Mouse (Mus musculus): ENCODE data around the gene Farsb. TPM values are rescaled to one million over a fixed set of nuclear protein-coding genes. Genes with fewer than 3 reads are reported as not detected.
"Not testable (repeated sequence)": the region's sequence is repeated elsewhere in the genome, so short reads cannot be mapped to it uniquely, and the experiment has no call there.

Gene Farsb
- polyA plus RNA-seq, 1 experiment from 2014 or later: 139 TPM

- Histone ChIP-seq H3K4me1 (replicated peaks) (no peaks in the 10 kb centered on the region), H3K27me3 (no peaks in the 10 kb centered on the region), H3K4me2 (no peak overlapping the region), H3K9me3 (replicated peaks) (no peaks in the 10 kb centered on the region), H3K9ac (no peak overlapping the region), H3K4me3 (replicated peaks) (no peak overlapping the region), H3K27ac (no peak overlapping the region), H3K36me3 (no peaks in the 10 kb centered on the region)
- DNase-seq (no peak), ATAC-seq (ENCODE audit: low read depth) (no peak)
- WGBS (ENCODE audit: insufficient replicate concordance): 75% methylated on average over 7 of the region's 7 CpGs
Measured at GRCm38 (mm10) chr1:78518907-78519306, 30.2 kb upstream of the Farsb start.

GRCm38 (mm10) chr1:78512756-78513155, 24.1 kb upstream of the Farsb start:
- Histone ChIP-seq H3K4me1 (replicated peaks) (0 out of 2 replicates have a peak, but pooled peaks cover 2% of the 10 kb centered on the region), H3K27me3 (peaks cover 13% of the 10 kb centered on the region), H3K4me3 (replicated peaks) (no peak overlapping the region), H3K27ac (no peak overlapping the region), H3K9ac (no peak overlapping the region), H3K36me3 (no peaks in the 10 kb centered on the region), H3K4me2 (no peak overlapping the region), H3K9me3 (replicated peaks) (no peaks in the 10 kb centered on the region)
- DNase-seq: no peak
- ATAC-seq (ENCODE audit: low read depth): no peak
- 53% methylated on average over 8 of the region's 8 CpGs for WGBS (ENCODE audit: insufficient replicate concordance)

- Histone ChIP-seq H3K27me3 (peaks cover 13% of the 10 kb centered on the region), H3K4me2 (peak within 1 kb of the TSS; percentile 28), H3K9me3 (replicated peaks) (no peaks in the 10 kb centered on the region), H3K27ac (no peak within 1 kb of the TSS), H3K4me3 (replicated peaks) (no peak within 1 kb of the TSS), H3K4me1 (replicated peaks) (0 out of 2 replicates have a peak, but pooled peaks cover 2% of the 10 kb centered on the region), H3K36me3 (no peaks in the 10 kb centered on the region), H3K9ac (no peak within 1 kb of the TSS)
- DNase-seq (no peak), ATAC-seq (ENCODE audit: low read depth) (no peak)
- WGBS (ENCODE audit: insufficient replicate concordance): 8% methylated on average over 25 of the region's 25 CpGs
Measured at GRCm38 (mm10) chr1:78511621-78512160, 23.0 kb upstream of the Farsb start, which contains the start of gene BC035947. BC035947 (minus strand) TSS chr1:78512158.

GRCm38 (mm10) chr1:78510862-78511261, 22.2 kb upstream of the Farsb start, which contains the start of gene Mogat1:
Mogat1 (plus strand) TSS chr1:78510991.
- no peak within 1 kb of the TSS for H3K9ac ChIP-seq
- H3K4me2 ChIP-seq: peak within 1 kb of the TSS; percentile 28
- peaks cover 13% of the 10 kb centered on the region for H3K27me3 ChIP-seq
- no peaks in the 10 kb centered on the region for H3K36me3 ChIP-seq
- 0 out of 2 replicates have a peak, but pooled peaks cover 2% of the 10 kb centered on the region for H3K4me1 ChIP-seq (replicated peaks)
- no peaks in the 10 kb centered on the region for H3K9me3 ChIP-seq (replicated peaks)
- H3K4me3 ChIP-seq (replicated peaks): no peak within 1 kb of the TSS
- no peak for DNase-seq
- ATAC-seq (ENCODE audit: low read depth): no peak
- 54% methylated on average over 5 of the region's 5 CpGs for WGBS (ENCODE audit: insufficient replicate concordance)
- H3K27ac ChIP-seq: no peak within 1 kb of the TSS

GRCm38 (mm10) chr1:78507137-78507536, 18.4 kb upstream of the Farsb start:
- Histone ChIP-seq H3K27ac (no peak overlapping the region), H3K27me3 (peaks cover 13% of the 10 kb centered on the region), H3K4me3 (replicated peaks) (no peak overlapping the region), H3K4me2 (no peak overlapping the region), H3K4me1 (replicated peaks) (0 out of 2 replicates have a peak, but pooled peaks cover 2% of the 10 kb centered on the region), H3K9ac (no peak overlapping the region), H3K36me3 (no peaks in the 10 kb centered on the region), H3K9me3 (replicated peaks) (no peaks in the 10 kb centered on the region)
- 41% methylated on average over 1 of the region's 1 CpGs for WGBS (ENCODE audit: insufficient replicate concordance)
- ATAC-seq (ENCODE audit: low read depth): no peak
- no peak for DNase-seq

- Histone ChIP-seq H3K9me3 (replicated peaks) (no peaks in the 10 kb centered on the region), H3K27ac (no peak overlapping the region), H3K4me3 (replicated peaks) (no peak overlapping the region), H3K4me2 (no peak overlapping the region), H3K36me3 (no peaks in the 10 kb centered on the region), H3K27me3 (no peaks in the 10 kb centered on the region), H3K4me1 (replicated peaks) (no peaks in the 10 kb centered on the region), H3K9ac (no peak overlapping the region)
- no peak for ATAC-seq (ENCODE audit: low read depth)
- 74% methylated on average over 6 of the region's 6 CpGs for WGBS (ENCODE audit: insufficient replicate concordance)
- no peak for DNase-seq
Measured at GRCm38 (mm10) chr1:78502527-78502926, 13.8 kb upstream of the Farsb start.

- H3K4me2 ChIP-seq; H3K27me3 ChIP-seq; H3K4me1 ChIP-seq (replicated peaks); H3K9me3 ChIP-seq (replicated peaks); DNase-seq; H3K27ac ChIP-seq; H3K36me3 ChIP-seq; H3K4me3 ChIP-seq (replicated peaks); H3K9ac ChIP-seq; ATAC-seq (ENCODE audit: low read depth): not testable (repeated sequence)
- 78% methylated on average over 12 of the region's 12 CpGs for WGBS (ENCODE audit: insufficient replicate concordance)
Measured at GRCm38 (mm10) chr1:78501856-78502255, 13.2 kb upstream of the Farsb start.

GRCm38 (mm10) chr1:78501036-78501435, 12.3 kb upstream of the Farsb start:
- no peak overlapping the region for H3K27ac ChIP-seq
- no peaks in the 10 kb centered on the region for H3K4me1 ChIP-seq (replicated peaks)
- H3K4me3 ChIP-seq (replicated peaks): no peak overlapping the region
- ATAC-seq (ENCODE audit: low read depth) (no peak), DNase-seq (no peak)
- no peaks in the 10 kb centered on the region for H3K9me3 ChIP-seq (replicated peaks)
- H3K4me2 ChIP-seq: no peak overlapping the region
- no peaks in the 10 kb centered on the region for H3K36me3 ChIP-seq
- 80% methylated on average over 16 of the region's 16 CpGs for WGBS (ENCODE audit: insufficient replicate concordance)
- H3K9ac ChIP-seq: no peak overlapping the region
- H3K27me3 ChIP-seq: no peaks in the 10 kb centered on the region

- peak overlapping the region; percentile 83 for H3K4me2 ChIP-seq
- H3K27ac ChIP-seq: no peak overlapping the region
- DNase-seq (no peak), ATAC-seq (ENCODE audit: low read depth) (no peak)
- H3K36me3 ChIP-seq: 0 out of 2 replicates have a peak, but pooled peaks cover 8% of the 10 kb centered on the region
- no peaks in the 10 kb centered on the region for H3K9me3 ChIP-seq (replicated peaks)
- H3K9ac ChIP-seq: no peak overlapping the region
- peak overlapping the region; percentile 95; the same call in 1 of the 2 replicates for H3K4me3 ChIP-seq (replicated peaks)
- 59% methylated on average over 1 of the region's 1 CpGs for WGBS (ENCODE audit: insufficient replicate concordance)
- peaks cover 41% of the 10 kb centered on the region for H3K4me1 ChIP-seq (replicated peaks)
- no peaks in the 10 kb centered on the region for H3K27me3 ChIP-seq
Measured at GRCm38 (mm10) chr1:78490143-78490542, 1.4 kb upstream of the Farsb start.

GRCm38 (mm10) chr1:78488427-78488751, 308 bp downstream of the Farsb start:
- Histone ChIP-seq H3K4me1 (replicated peaks) (peaks cover 50% of the 10 kb centered on the region), H3K9me3 (replicated peaks) (no peaks in the 10 kb centered on the region), H3K27me3 (no peaks in the 10 kb centered on the region), H3K36me3 (peaks cover 19% of the 10 kb centered on the region; the same call in 1 of the 2 replicates), H3K9ac (peak overlapping the region; percentile 89), H3K27ac (peak overlapping the region; percentile 74), H3K4me3 (replicated peaks) (peak overlapping the region; percentile 95), H3K4me2 (peak overlapping the region; percentile 83)
- DNase-seq (no peak), ATAC-seq (ENCODE audit: low read depth) (no peak)
- WGBS (ENCODE audit: insufficient replicate concordance): under 1% methylated on average over 28 of the region's 28 CpGs

GRCm38 (mm10) chr1:78484361-78484760, 4.3 kb downstream of the Farsb start:
- Histone ChIP-seq H3K9ac (no peak overlapping the region), H3K36me3 (peaks cover 46% of the 10 kb centered on the region), H3K4me1 (replicated peaks) (peaks cover 52% of the 10 kb centered on the region), H3K9me3 (replicated peaks) (no peaks in the 10 kb centered on the region), H3K27me3 (no peaks in the 10 kb centered on the region), H3K4me3 (replicated peaks) (no peak overlapping the region), H3K27ac (no peak overlapping the region), H3K4me2 (no peak overlapping the region)
- ATAC-seq (ENCODE audit: low read depth): no peak
- WGBS (ENCODE audit: insufficient replicate concordance): 70% methylated on average over 2 of the region's 2 CpGs
- DNase-seq: no peak

GRCm38 (mm10) chr1:78483430-78483829, 5.3 kb downstream of the Farsb start:
- Histone ChIP-seq H3K27ac (no peak overlapping the region), H3K4me2 (no peak overlapping the region), H3K9me3 (replicated peaks) (no peaks in the 10 kb centered on the region), H3K9ac (no peak overlapping the region), H3K36me3 (peaks cover 54% of the 10 kb centered on the region), H3K4me3 (replicated peaks) (no peak overlapping the region), H3K27me3 (no peaks in the 10 kb centered on the region), H3K4me1 (replicated peaks) (peaks cover 50% of the 10 kb centered on the region)
- no peak for DNase-seq
- ATAC-seq (ENCODE audit: low read depth): no peak
- 91% methylated on average over 3 of the region's 3 CpGs for WGBS (ENCODE audit: insufficient replicate concordance)
